Mouse (Mus musculus): ENCODE results near the gene Ptgr2.
"Not testable (repeated sequence)": the region's sequence is repeated elsewhere in the genome, so short reads cannot be mapped to it uniquely, and the experiment has no call there.

Ptgr2 gene

GRCm38 (mm10) chr12:84304554-84304953 is 19.5 kb downstream of the Ptgr2 start:
- no peak for DNase-seq (ENCODE audit: low spot score in 2 of 2)

- DNase-seq (ENCODE audit: low spot score in 2 of 2): no peak
Observed at GRCm38 (mm10) chr12:84311306-84311705, 26.3 kb downstream of the Ptgr2 start.

GRCm38 (mm10) chr12:84316006-84316405 is 31.0 kb downstream of the Ptgr2 start:
- DNase-seq (ENCODE audit: low spot score in 2 of 2): no peak

GRCm38 (mm10) chr12:84316721-84317621 is 31.9 kb downstream of the Ptgr2 start, which contains the start of gene Zfp410:
Gene Zfp410 (plus strand): TSS chr12:84316852.
- DNase-seq (ENCODE audit: low spot score in 2 of 2): peak; percentile 84 to 88

- DNase-seq (ENCODE audit: low spot score in 2 of 2): no peak
Observed at GRCm38 (mm10) chr12:84327111-84327512, 42.1 kb downstream of the Ptgr2 start.

- no peak for DNase-seq (ENCODE audit: low spot score in 2 of 2)
Observed at GRCm38 (mm10) chr12:84336963-84337625, 52.1 kb downstream of the Ptgr2 start.

- DNase-seq (ENCODE audit: low spot score in 2 of 2): peak in 1 of 2 experiments; percentile 62
Observed at GRCm38 (mm10) chr12:84347192-84347591, 62.2 kb downstream of the Ptgr2 start.

- not testable (repeated sequence) for DNase-seq (ENCODE audit: low spot score in 2 of 2)
Observed at GRCm38 (mm10) chr12:84358699-84359098, 73.7 kb downstream of the Ptgr2 start.

- peak; percentile 85 to 96 for DNase-seq (ENCODE audit: low spot score in 2 of 2)
Observed at GRCm38 (mm10) chr12:84361555-84362489, 76.8 kb downstream of the Ptgr2 start, which contains the start of the genes Coq6 and Fam161b. Gene Coq6 (plus strand): TSS chr12:84361657. Gene Fam161b (minus strand): TSS chr12:84361833.

GRCm38 (mm10) chr12:84362872-84363271 is 77.8 kb downstream of the Ptgr2 start:
- DNase-seq (ENCODE audit: low spot score in 2 of 2): no peak

GRCm38 (mm10) chr12:84364291-84364690 is 79.3 kb downstream of the Ptgr2 start:
- no peak for DNase-seq (ENCODE audit: low spot score in 2 of 2)

- no peak for DNase-seq (ENCODE audit: low spot score in 2 of 2)
Observed at GRCm38 (mm10) chr12:84365137-84365536, 80.1 kb downstream of the Ptgr2 start.
